Mouse (Mus musculus): Measurements from ENCODE around the gene Dcaf5. TPM values are rescaled to one million over a fixed set of nuclear protein-coding genes. Genes with fewer than 3 reads are reported as not detected.

Gene Dcaf5
- polyA plus RNA-seq, 1 experiment from 2014 or later: 12.9 TPM

DNA sequence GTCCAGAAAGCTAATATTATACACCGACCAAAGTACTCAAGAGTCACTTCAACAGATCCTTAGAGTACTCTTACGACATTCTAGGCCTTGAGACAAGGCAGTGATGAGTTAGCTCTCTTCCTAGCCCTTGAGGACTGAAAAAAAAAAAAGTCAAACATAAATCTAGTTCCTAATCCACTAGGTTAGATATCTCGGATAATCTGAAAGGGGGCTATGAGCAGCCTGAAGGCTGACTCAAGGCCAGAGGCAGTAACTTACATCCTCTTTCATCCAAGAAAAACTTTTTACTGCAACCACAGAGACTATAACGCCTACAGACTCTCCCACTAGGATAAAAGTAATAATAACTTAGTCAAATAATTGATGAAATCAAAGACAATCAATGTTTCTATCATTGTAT is 60.7 kb downstream of the Dcaf5 start:
- H3K9ac ChIP-seq (ENCODE audit: low read length): no peak overlapping the region
- no peak for DNase-seq (ENCODE audit: low spot score, missing footprints)
- H3K4me3 ChIP-seq (ENCODE audit: low read depth, low read length): no peak overlapping the region
- H3K9me3 ChIP-seq (ENCODE audit: control insufficient read depth, low read length): no peaks in the 10 kb centered on the region
- ATAC-seq (ENCODE audit: low FRiP score): no peak
- no peak overlapping the region for H3K27ac ChIP-seq (ENCODE audit: low read depth, low read length)
- 0 out of 2 replicates have a peak, but pooled peaks cover 5% of the 10 kb centered on the region for H3K36me3 ChIP-seq (ENCODE audit: control insufficient read depth, insufficient read depth, low read length)
- H3K4me1 ChIP-seq (ENCODE audit: control insufficient read depth, insufficient read depth, low read length): no peaks in the 10 kb centered on the region
- no peak overlapping the region for H3K4me2 ChIP-seq
- WGBS: 95% methylated on average over 4 of the region's 4 CpGs
- no peaks in the 10 kb centered on the region for H3K27me3 ChIP-seq (ENCODE audit: control insufficient read depth, insufficient read depth, low read length)

GRCm38 (mm10) chr12:80374736-80375135 is 61.7 kb downstream of the Dcaf5 start:
- no peak overlapping the region for H3K4me3 ChIP-seq (ENCODE audit: low read depth, low read length)
- no peak overlapping the region for H3K27ac ChIP-seq (ENCODE audit: low read depth, low read length)
- H3K4me2 ChIP-seq: no peak overlapping the region
- DNase-seq (ENCODE audit: low spot score, missing footprints): no peak
- H3K9me3 ChIP-seq (ENCODE audit: control insufficient read depth, low read length): no peaks in the 10 kb centered on the region
- no peaks in the 10 kb centered on the region for H3K27me3 ChIP-seq (ENCODE audit: control insufficient read depth, insufficient read depth, low read length)
- H3K9ac ChIP-seq (ENCODE audit: low read length): no peak overlapping the region
- no peak for ATAC-seq (ENCODE audit: low FRiP score)
- 0 out of 2 replicates have a peak, but pooled peaks cover 5% of the 10 kb centered on the region for H3K36me3 ChIP-seq (ENCODE audit: control insufficient read depth, insufficient read depth, low read length)
- WGBS: 94% methylated on average over 2 of the region's 2 CpGs
- H3K4me1 ChIP-seq (ENCODE audit: control insufficient read depth, insufficient read depth, low read length): no peaks in the 10 kb centered on the region

DNA sequence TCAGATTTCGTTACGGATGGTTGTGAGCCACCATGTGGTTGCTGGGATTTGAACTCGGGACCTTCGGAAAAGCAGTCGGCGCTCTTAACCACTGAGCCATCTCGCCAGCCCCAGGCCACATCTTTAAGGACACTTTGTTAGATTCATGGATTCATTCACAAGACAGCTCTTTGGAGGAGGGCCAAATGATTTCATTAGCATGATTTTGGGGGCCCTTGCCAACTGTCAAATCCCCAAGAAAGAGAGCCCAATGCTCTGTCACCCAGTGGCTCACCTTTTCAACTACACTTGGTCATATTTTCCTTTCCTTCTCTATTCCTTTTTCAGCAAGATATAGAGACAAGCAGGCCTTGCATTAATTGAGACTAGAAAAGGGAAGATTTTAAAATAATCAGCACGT is 63.5 kb downstream of the Dcaf5 start:
- H3K36me3 ChIP-seq (ENCODE audit: control insufficient read depth, insufficient read depth, low read length): 0 out of 2 replicates have a peak, but pooled peaks cover 5% of the 10 kb centered on the region
- DNase-seq (ENCODE audit: low spot score, missing footprints) (no peak), ATAC-seq (ENCODE audit: low FRiP score) (no peak)
- no peaks in the 10 kb centered on the region for H3K4me1 ChIP-seq (ENCODE audit: control insufficient read depth, insufficient read depth, low read length)
- 97% methylated on average over 8 of the region's 8 CpGs for WGBS
- no peaks in the 10 kb centered on the region for H3K27me3 ChIP-seq (ENCODE audit: control insufficient read depth, insufficient read depth, low read length)
- H3K9ac ChIP-seq (ENCODE audit: low read length): no peak overlapping the region
- H3K27ac ChIP-seq (ENCODE audit: low read depth, low read length): no peak overlapping the region
- H3K9me3 ChIP-seq (ENCODE audit: control insufficient read depth, low read length): no peaks in the 10 kb centered on the region
- H3K4me3 ChIP-seq (ENCODE audit: low read depth, low read length): no peak overlapping the region
- no peak overlapping the region for H3K4me2 ChIP-seq

DNA sequence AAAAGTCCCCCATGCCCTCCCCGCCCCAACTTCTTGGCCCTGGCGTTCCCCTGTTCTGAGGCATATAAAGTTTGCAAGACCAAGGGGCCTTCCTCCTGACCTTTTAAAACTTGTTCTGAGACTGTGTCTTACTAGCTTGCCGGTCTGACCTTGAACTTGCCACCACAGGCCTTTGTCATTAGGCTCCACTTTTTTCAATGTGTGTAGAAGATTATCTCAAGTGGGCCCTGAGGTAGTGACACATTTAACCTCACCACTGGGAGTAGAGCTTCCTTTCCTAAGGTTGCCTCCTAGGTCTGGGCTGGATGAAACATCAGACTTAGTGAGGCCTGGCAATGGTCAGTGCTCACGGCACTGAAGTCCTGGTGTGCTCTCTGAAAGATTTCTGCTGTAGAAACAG is 69.2 kb downstream of the Dcaf5 start:
- no peak overlapping the region for H3K27ac ChIP-seq (ENCODE audit: low read depth, low read length)

GRCm38 (mm10) chr12:80366004-80366480 is 70.4 kb downstream of the Dcaf5 start:
- no peaks in the 10 kb centered on the region for H3K9me3 ChIP-seq (ENCODE audit: control insufficient read depth, low read length)
- no peak overlapping the region for H3K4me2 ChIP-seq
- no peak for ATAC-seq (ENCODE audit: low FRiP score)
- H3K36me3 ChIP-seq (ENCODE audit: control insufficient read depth, insufficient read depth, low read length): no peaks in the 10 kb centered on the region
- 79% methylated on average over 3 of the region's 3 CpGs for WGBS
- H3K9ac ChIP-seq (ENCODE audit: low read length): no peak overlapping the region
- no peak overlapping the region for H3K4me3 ChIP-seq (ENCODE audit: low read depth, low read length)
- no peaks in the 10 kb centered on the region for H3K4me1 ChIP-seq (ENCODE audit: control insufficient read depth, insufficient read depth, low read length)
- no peak for DNase-seq (ENCODE audit: low spot score, missing footprints)
- no peak overlapping the region for H3K27ac ChIP-seq (ENCODE audit: low read depth, low read length)
- H3K27me3 ChIP-seq (ENCODE audit: control insufficient read depth, insufficient read depth, low read length): no peaks in the 10 kb centered on the region

More for the DNA sequence above, 69.2 kb downstream of the Dcaf5 start:
- H3K36me3 ChIP-seq (ENCODE audit: control insufficient read depth, insufficient read depth, low read length): no peaks in the 10 kb centered on the region
- ATAC-seq (ENCODE audit: low FRiP score) (no peak), DNase-seq (ENCODE audit: low spot score, missing footprints) (no peak)
- no peak overlapping the region for H3K9ac ChIP-seq (ENCODE audit: low read length)
- no peak overlapping the region for H3K4me2 ChIP-seq
- 86% methylated on average over 4 of the region's 4 CpGs for WGBS
- no peaks in the 10 kb centered on the region for H3K27me3 ChIP-seq (ENCODE audit: control insufficient read depth, insufficient read depth, low read length)
- H3K9me3 ChIP-seq (ENCODE audit: control insufficient read depth, low read length): no peaks in the 10 kb centered on the region
- H3K4me3 ChIP-seq (ENCODE audit: low read depth, low read length): no peak overlapping the region
- no peaks in the 10 kb centered on the region for H3K4me1 ChIP-seq (ENCODE audit: control insufficient read depth, insufficient read depth, low read length)

DNA sequence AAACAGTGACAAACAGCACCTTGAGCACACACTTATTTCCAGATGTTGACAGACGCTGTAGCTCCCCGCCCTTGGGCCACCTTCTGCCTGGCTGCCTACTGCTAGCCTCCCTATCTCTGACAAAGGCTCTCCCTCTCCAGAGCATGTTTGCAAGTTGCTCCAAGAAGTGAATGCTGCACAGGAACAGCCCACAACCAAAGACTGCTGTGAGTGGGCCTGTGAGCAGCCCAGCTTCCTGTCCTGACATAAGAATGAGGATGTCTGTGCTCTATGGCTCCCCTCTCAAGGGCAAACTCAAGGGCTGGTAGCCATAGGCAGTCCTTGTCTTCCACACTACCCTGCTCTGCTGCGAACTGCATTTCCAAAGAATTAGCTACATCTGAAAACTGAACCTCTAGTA is 71.1 kb downstream of the Dcaf5 start:
- H3K27ac ChIP-seq (ENCODE audit: low read depth, low read length): no peak overlapping the region
- no peaks in the 10 kb centered on the region for H3K27me3 ChIP-seq (ENCODE audit: control insufficient read depth, insufficient read depth, low read length)
- whole genome bisulfite sequencing: 92% methylated on average over 3 of the region's 3 CpGs
- no peak for ATAC-seq (ENCODE audit: low FRiP score)
- H3K4me1 ChIP-seq (ENCODE audit: control insufficient read depth, insufficient read depth, low read length): no peaks in the 10 kb centered on the region
- no peak overlapping the region for H3K4me2 ChIP-seq
- no peak for DNase-seq (ENCODE audit: low spot score, missing footprints)
- no peaks in the 10 kb centered on the region for H3K9me3 ChIP-seq (ENCODE audit: control insufficient read depth, low read length)
- H3K9ac ChIP-seq (ENCODE audit: low read length): no peak overlapping the region
- H3K4me3 ChIP-seq (ENCODE audit: low read depth, low read length): no peak overlapping the region
- no peaks in the 10 kb centered on the region for H3K36me3 ChIP-seq (ENCODE audit: control insufficient read depth, insufficient read depth, low read length)

- 86% methylated on average over 1 of the region's 1 CpGs for WGBS
- H3K4me2 ChIP-seq: no peak overlapping the region
- DNase-seq (ENCODE audit: low spot score, missing footprints): no peak
- no peaks in the 10 kb centered on the region for H3K9me3 ChIP-seq (ENCODE audit: control insufficient read depth, low read length)
- ATAC-seq (ENCODE audit: low FRiP score): no peak
- no peak overlapping the region for H3K27ac ChIP-seq (ENCODE audit: low read depth, low read length)
- H3K36me3 ChIP-seq (ENCODE audit: control insufficient read depth, insufficient read depth, low read length): no peaks in the 10 kb centered on the region
- H3K4me3 ChIP-seq (ENCODE audit: low read depth, low read length): no peak overlapping the region
- H3K27me3 ChIP-seq (ENCODE audit: control insufficient read depth, insufficient read depth, low read length): no peaks in the 10 kb centered on the region
- H3K9ac ChIP-seq (ENCODE audit: low read length): no peak overlapping the region
- no peaks in the 10 kb centered on the region for H3K4me1 ChIP-seq (ENCODE audit: control insufficient read depth, insufficient read depth, low read length)
These were observed 74.7 kb downstream of the Dcaf5 start for GRCm38 (mm10) chr12:80361655-80362054.

- no peaks in the 10 kb centered on the region for H3K9me3 ChIP-seq (ENCODE audit: control insufficient read depth, low read length)
- H3K27me3 ChIP-seq (ENCODE audit: control insufficient read depth, insufficient read depth, low read length): no peaks in the 10 kb centered on the region
- no peak overlapping the region for H3K4me2 ChIP-seq
- no peak overlapping the region for H3K9ac ChIP-seq (ENCODE audit: low read length)
- no peaks in the 10 kb centered on the region for H3K36me3 ChIP-seq (ENCODE audit: control insufficient read depth, insufficient read depth, low read length)
- no peak overlapping the region for H3K27ac ChIP-seq (ENCODE audit: low read depth, low read length)
- DNase-seq (ENCODE audit: low spot score, missing footprints) (no peak), ATAC-seq (ENCODE audit: low FRiP score) (no peak)
- H3K4me3 ChIP-seq (ENCODE audit: low read depth, low read length): no peak overlapping the region
- 86% methylated on average over 5 of the region's 5 CpGs for WGBS
- no peaks in the 10 kb centered on the region for H3K4me1 ChIP-seq (ENCODE audit: control insufficient read depth, insufficient read depth, low read length)
These were observed 76.1 kb downstream of the Dcaf5 start for GRCm38 (mm10) chr12:80360321-80360720.

GRCm38 (mm10) chr12:80344777-80345231 is 91.6 kb downstream of the Dcaf5 start:
- no peak overlapping the region for H3K4me2 ChIP-seq
- H3K4me1 ChIP-seq (ENCODE audit: control insufficient read depth, insufficient read depth, low read length): no peaks in the 10 kb centered on the region
- H3K4me3 ChIP-seq (ENCODE audit: low read depth, low read length): no peak overlapping the region
- no peaks in the 10 kb centered on the region for H3K9me3 ChIP-seq (ENCODE audit: control insufficient read depth, low read length)
- 91% methylated on average over 6 of the region's 6 CpGs for WGBS
- ATAC-seq (ENCODE audit: low FRiP score): no peak
- H3K27me3 ChIP-seq (ENCODE audit: control insufficient read depth, insufficient read depth, low read length): no peaks in the 10 kb centered on the region
- DNase-seq (ENCODE audit: low spot score, missing footprints): no peak
- H3K27ac ChIP-seq (ENCODE audit: low read depth, low read length): no peak overlapping the region
- no peak overlapping the region for H3K9ac ChIP-seq (ENCODE audit: low read length)
- H3K36me3 ChIP-seq (ENCODE audit: control insufficient read depth, insufficient read depth, low read length): peaks cover 2% of the 10 kb centered on the region; the same call in 1 of the 2 replicates

All from midbrain, embryonic 11.5 days (tissue).